Mouse (Mus musculus): ENCODE measurements around the gene Actr5. TPM values are rescaled to one million over a fixed set of nuclear protein-coding genes. Genes with fewer than 3 reads are reported as not detected.
A peak's percentile ranks its signal among the peaks of the same experiment; 100 is the strongest.

Actr5 gene
- polyA plus RNA-seq (2012; ENCODE audit: insufficient read depth, insufficient read length, missing spikeins), result 8.4 and 9.4 TPM in 2 replicates

- Histone ChIP-seq H3K4me1 (ENCODE audit: control insufficient read depth, insufficient read depth, low read length) (peaks cover 6% of the 10 kb centered on the region; the same call in 1 of the 2 replicates), H3K27ac (ENCODE audit: insufficient read depth, low read depth, low read length) (peak within 1 kb of the TSS; percentile 56), H3K4me3 (ENCODE audit: insufficient read depth, low read length) (peak within 1 kb of the TSS; percentile 91)
- TF ChIP-seq CTCF (IDR thresholded peaks at IDR 0.05; ENCODE audit: low read depth, low read length) (no peak), POLR2A (IDR thresholded peaks at IDR 0.05; ENCODE audit: borderline replicate concordance, low read depth, low read length) (no peak; the same call in 1 of the 2 replicates)
Observed at GRCm38 (mm10) chr2:158624718-158625222, at the start of gene Actr5. TSS of gene Actr5 (plus strand) at chr2:158624888.

- Histone ChIP-seq H3K27ac (ENCODE audit: insufficient read depth, low read depth, low read length) (no peak overlapping the region), H3K4me1 (ENCODE audit: control insufficient read depth, insufficient read depth, low read length) (no peaks in the 10 kb centered on the region), H3K4me3 (ENCODE audit: insufficient read depth, low read length) (no peak overlapping the region)
- no peak for TF ChIP-seq POLR2A (IDR thresholded peaks at IDR 0.05; ENCODE audit: borderline replicate concordance, low read depth, low read length)
- no peak for TF ChIP-seq CTCF (IDR thresholded peaks at IDR 0.05; ENCODE audit: low read depth, low read length)
Observed at GRCm38 (mm10) chr2:158579979-158580378, 44.7 kb upstream of the Actr5 start.

GRCm38 (mm10) chr2:158584621-158585358, 39.9 kb upstream of the Actr5 start:
- H3K4me1 ChIP-seq (ENCODE audit: control insufficient read depth, insufficient read depth, low read length), result 0 out of 2 replicates have a peak, but pooled peaks cover under 1% of the 10 kb centered on the region
- TF ChIP-seq POLR2A (IDR thresholded peaks at IDR 0.05; ENCODE audit: borderline replicate concordance, low read depth, low read length) (no peak), CTCF (IDR thresholded peaks at IDR 0.05; ENCODE audit: low read depth, low read length) (no peak)
- H3K27ac ChIP-seq (ENCODE audit: insufficient read depth, low read depth, low read length), result no peak overlapping the region
- H3K4me3 ChIP-seq (ENCODE audit: insufficient read depth, low read length), result no peak overlapping the region

GRCm38 (mm10) chr2:158588524-158589271, 36.0 kb upstream of the Actr5 start:
- Histone ChIP-seq H3K4me3 (ENCODE audit: insufficient read depth, low read length) (no peak overlapping the region), H3K4me1 (ENCODE audit: control insufficient read depth, insufficient read depth, low read length) (peaks cover 9% of the 10 kb centered on the region), H3K27ac (ENCODE audit: insufficient read depth, low read depth, low read length) (no peak overlapping the region)
- TF ChIP-seq POLR2A (IDR thresholded peaks at IDR 0.05; ENCODE audit: borderline replicate concordance, low read depth, low read length), result no peak
- TF ChIP-seq CTCF (IDR thresholded peaks at IDR 0.05; ENCODE audit: low read depth, low read length), result no peak

GRCm38 (mm10) chr2:158590495-158590894, 34.2 kb upstream of the Actr5 start:
- Histone ChIP-seq H3K4me3 (ENCODE audit: insufficient read depth, low read length) (no peak overlapping the region), H3K4me1 (ENCODE audit: control insufficient read depth, insufficient read depth, low read length) (peaks cover 9% of the 10 kb centered on the region), H3K27ac (ENCODE audit: insufficient read depth, low read depth, low read length) (no peak overlapping the region)
- TF ChIP-seq CTCF (IDR thresholded peaks at IDR 0.05; ENCODE audit: low read depth, low read length), result no peak
- no peak for TF ChIP-seq POLR2A (IDR thresholded peaks at IDR 0.05; ENCODE audit: borderline replicate concordance, low read depth, low read length)

- Histone ChIP-seq H3K4me3 (ENCODE audit: insufficient read depth, low read length) (no peak overlapping the region), H3K4me1 (ENCODE audit: control insufficient read depth, insufficient read depth, low read length) (peaks cover 9% of the 10 kb centered on the region), H3K27ac (ENCODE audit: insufficient read depth, low read depth, low read length) (no peak overlapping the region)
- no peak for TF ChIP-seq CTCF (IDR thresholded peaks at IDR 0.05; ENCODE audit: low read depth, low read length)
- no peak for TF ChIP-seq POLR2A (IDR thresholded peaks at IDR 0.05; ENCODE audit: borderline replicate concordance, low read depth, low read length)
Observed at GRCm38 (mm10) chr2:158591286-158591685, 33.4 kb upstream of the Actr5 start.

GRCm38 (mm10) chr2:158593371-158593770, 31.3 kb upstream of the Actr5 start:
- Histone ChIP-seq H3K4me3 (ENCODE audit: insufficient read depth, low read length) (no peak overlapping the region), H3K4me1 (ENCODE audit: control insufficient read depth, insufficient read depth, low read length) (peaks cover 16% of the 10 kb centered on the region), H3K27ac (ENCODE audit: insufficient read depth, low read depth, low read length) (no peak overlapping the region)
- no peak for TF ChIP-seq POLR2A (IDR thresholded peaks at IDR 0.05; ENCODE audit: borderline replicate concordance, low read depth, low read length)
- TF ChIP-seq CTCF (IDR thresholded peaks at IDR 0.05; ENCODE audit: low read depth, low read length), result no peak

GRCm38 (mm10) chr2:158595103-158595502, 29.6 kb upstream of the Actr5 start:
- Histone ChIP-seq H3K4me1 (ENCODE audit: control insufficient read depth, insufficient read depth, low read length) (peaks cover 12% of the 10 kb centered on the region), H3K4me3 (ENCODE audit: insufficient read depth, low read length) (no peak overlapping the region), H3K27ac (ENCODE audit: insufficient read depth, low read depth, low read length) (no peak overlapping the region)
- TF ChIP-seq POLR2A (IDR thresholded peaks at IDR 0.05; ENCODE audit: borderline replicate concordance, low read depth, low read length) (no peak), CTCF (IDR thresholded peaks at IDR 0.05; ENCODE audit: low read depth, low read length) (no peak)

GRCm38 (mm10) chr2:158595577-158595976, 29.1 kb upstream of the Actr5 start:
- TF ChIP-seq POLR2A (IDR thresholded peaks at IDR 0.05; ENCODE audit: borderline replicate concordance, low read depth, low read length), result no peak
- TF ChIP-seq CTCF (IDR thresholded peaks at IDR 0.05; ENCODE audit: low read depth, low read length), result no peak
- H3K27ac ChIP-seq (ENCODE audit: insufficient read depth, low read depth, low read length), result no peak overlapping the region
- peaks cover 10% of the 10 kb centered on the region for H3K4me1 ChIP-seq (ENCODE audit: control insufficient read depth, insufficient read depth, low read length)
- no peak overlapping the region for H3K4me3 ChIP-seq (ENCODE audit: insufficient read depth, low read length)
